Mouse (Mus musculus): Measurements from ENCODE around the gene Cfap54.

DNA sequence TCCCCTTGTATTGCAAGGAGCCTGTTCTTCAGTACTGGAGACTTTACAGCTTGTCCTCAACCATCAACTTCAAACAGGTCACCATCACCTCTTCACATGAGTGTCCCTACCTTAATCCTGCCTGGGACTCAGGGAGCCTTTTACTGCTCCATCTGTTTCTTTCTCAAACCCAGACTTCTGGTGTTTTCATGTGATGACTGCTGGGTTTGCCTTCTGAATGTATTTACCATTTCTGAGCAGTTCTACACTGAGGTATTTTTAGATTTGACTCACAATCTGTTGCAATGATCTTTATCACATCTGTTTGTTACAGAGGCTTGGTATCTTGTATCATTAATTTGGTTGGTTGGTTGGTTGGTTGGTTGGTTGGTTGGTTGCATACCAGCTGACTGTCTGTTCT lies 88.9 kb downstream of the Cfap54 start:
- TF ChIP-seq POLR2A (IDR thresholded peaks at IDR 0.05; ENCODE audit: low read depth, low read length) = no peak
- no peak for TF ChIP-seq CTCF (IDR thresholded peaks at IDR 0.05; ENCODE audit: extremely low read depth, insufficient read depth, insufficient read length, insufficient replicate concordance)

Data from spleen, adult 2 months (tissue).